Mouse (Mus musculus): ENCODE data around the gene Ggcx. TPM values are rescaled to one million over a fixed set of nuclear protein-coding genes. Genes with fewer than 3 reads are reported as not detected.

Ggcx gene
- polyA plus RNA-seq, 1 experiment from 2014 or later: 9.4 TPM

- no peaks in the 10 kb centered on the region for H3K9me3 ChIP-seq (ENCODE audit: control insufficient read depth, low read length)
- peaks cover 16% of the 10 kb centered on the region for H3K36me3 ChIP-seq (ENCODE audit: control insufficient read depth, insufficient read depth, low read length)
- no peak for DNase-seq (ENCODE audit: low spot score, missing footprints)
- no peaks in the 10 kb centered on the region for H3K4me1 ChIP-seq (ENCODE audit: control insufficient read depth, insufficient read depth, low read length)
- no peak overlapping the region for H3K4me3 ChIP-seq (ENCODE audit: low read depth, low read length)
- no peak overlapping the region for H3K27ac ChIP-seq (ENCODE audit: low read depth, low read length)
- no peak overlapping the region for H3K9ac ChIP-seq (ENCODE audit: low read length)
- peak; percentile 45; the same call in 1 of the 2 replicates for ATAC-seq (ENCODE audit: low FRiP score)
- 38% methylated on average over 5 of the region's 5 CpGs for WGBS
- H3K27me3 ChIP-seq (ENCODE audit: control insufficient read depth, insufficient read depth, low read length): no peaks in the 10 kb centered on the region
- H3K4me2 ChIP-seq: no peak overlapping the region
Observed at GRCm38 (mm10) chr6:72430989-72431921, 17.1 kb downstream of the Ggcx start.

- Histone ChIP-seq H3K4me2 (no peak overlapping the region), H3K4me1 (ENCODE audit: control insufficient read depth, insufficient read depth, low read length) (peaks cover 4% of the 10 kb centered on the region; the same call in 1 of the 2 replicates), H3K36me3 (ENCODE audit: control insufficient read depth, insufficient read depth, low read length) (peaks cover 24% of the 10 kb centered on the region), H3K9me3 (ENCODE audit: control insufficient read depth, low read length) (no peaks in the 10 kb centered on the region), H3K27me3 (ENCODE audit: control insufficient read depth, insufficient read depth, low read length) (no peaks in the 10 kb centered on the region), H3K4me3 (ENCODE audit: low read depth, low read length) (no peak overlapping the region), H3K9ac (ENCODE audit: low read length) (no peak overlapping the region), H3K27ac (ENCODE audit: low read depth, low read length) (no peak overlapping the region)
- DNase-seq (ENCODE audit: low spot score, missing footprints) (no peak), ATAC-seq (ENCODE audit: low FRiP score) (no peak)
- WGBS: 87% methylated on average over 2 of the region's 2 CpGs
Observed at GRCm38 (mm10) chr6:72432153-72432552, 18.0 kb downstream of the Ggcx start.

DNA sequence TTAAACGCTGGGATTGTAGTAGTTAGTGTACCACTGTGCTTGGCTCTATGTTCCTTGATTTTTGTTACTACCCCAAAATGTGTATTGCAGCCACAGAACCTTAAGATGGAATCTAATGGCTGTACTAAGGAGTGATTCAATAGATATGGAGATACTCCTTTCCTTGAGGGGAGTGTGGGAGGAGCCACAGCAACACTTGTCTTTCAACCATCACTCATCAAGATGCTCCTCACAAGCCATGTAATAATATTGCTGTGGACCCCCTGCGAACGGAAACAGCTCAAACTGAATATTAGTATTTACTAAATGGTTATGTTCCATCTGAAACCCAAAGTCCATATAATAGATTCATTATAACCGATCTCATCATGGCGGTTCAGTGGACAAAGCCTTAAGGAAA is 24.1 kb downstream of the Ggcx start:
- Histone ChIP-seq H3K27me3 (ENCODE audit: control insufficient read depth, insufficient read depth, low read length) (no peaks in the 10 kb centered on the region), H3K9ac (ENCODE audit: low read length) (peak overlapping the region; percentile 99), H3K9me3 (ENCODE audit: control insufficient read depth, low read length) (no peaks in the 10 kb centered on the region), H3K36me3 (ENCODE audit: control insufficient read depth, insufficient read depth, low read length) (peaks cover 18% of the 10 kb centered on the region), H3K4me1 (ENCODE audit: control insufficient read depth, insufficient read depth, low read length) (peaks cover 21% of the 10 kb centered on the region; the same call in 1 of the 2 replicates), H3K4me2 (peak overlapping the region; percentile 80), H3K4me3 (ENCODE audit: low read depth, low read length) (peak overlapping the region; percentile 96), H3K27ac (ENCODE audit: low read depth, low read length) (no peak overlapping the region)
- WGBS: 4% methylated on average over 5 of the region's 5 CpGs
- DNase-seq (ENCODE audit: low spot score, missing footprints) (peak; percentile 89), ATAC-seq (ENCODE audit: low FRiP score) (no peak)

- DNase-seq (ENCODE audit: low spot score, missing footprints) (no peak), ATAC-seq (ENCODE audit: low FRiP score) (peak; percentile 60)
- Histone ChIP-seq H3K27ac (ENCODE audit: low read depth, low read length) (peak overlapping the region; percentile 95), H3K4me1 (ENCODE audit: control insufficient read depth, insufficient read depth, low read length) (peaks cover 21% of the 10 kb centered on the region; the same call in 1 of the 2 replicates), H3K9ac (ENCODE audit: low read length) (peak overlapping the region; percentile 99), H3K36me3 (ENCODE audit: control insufficient read depth, insufficient read depth, low read length) (peaks cover 18% of the 10 kb centered on the region), H3K27me3 (ENCODE audit: control insufficient read depth, insufficient read depth, low read length) (no peaks in the 10 kb centered on the region), H3K9me3 (ENCODE audit: control insufficient read depth, low read length) (no peaks in the 10 kb centered on the region), H3K4me3 (ENCODE audit: low read depth, low read length) (peak overlapping the region; percentile 96), H3K4me2 (peak overlapping the region; percentile 80)
- under 1% methylated on average over 56 of the region's 57 CpGs for WGBS
Observed at GRCm38 (mm10) chr6:72438862-72439354, 24.8 kb downstream of the Ggcx start.

DNA sequence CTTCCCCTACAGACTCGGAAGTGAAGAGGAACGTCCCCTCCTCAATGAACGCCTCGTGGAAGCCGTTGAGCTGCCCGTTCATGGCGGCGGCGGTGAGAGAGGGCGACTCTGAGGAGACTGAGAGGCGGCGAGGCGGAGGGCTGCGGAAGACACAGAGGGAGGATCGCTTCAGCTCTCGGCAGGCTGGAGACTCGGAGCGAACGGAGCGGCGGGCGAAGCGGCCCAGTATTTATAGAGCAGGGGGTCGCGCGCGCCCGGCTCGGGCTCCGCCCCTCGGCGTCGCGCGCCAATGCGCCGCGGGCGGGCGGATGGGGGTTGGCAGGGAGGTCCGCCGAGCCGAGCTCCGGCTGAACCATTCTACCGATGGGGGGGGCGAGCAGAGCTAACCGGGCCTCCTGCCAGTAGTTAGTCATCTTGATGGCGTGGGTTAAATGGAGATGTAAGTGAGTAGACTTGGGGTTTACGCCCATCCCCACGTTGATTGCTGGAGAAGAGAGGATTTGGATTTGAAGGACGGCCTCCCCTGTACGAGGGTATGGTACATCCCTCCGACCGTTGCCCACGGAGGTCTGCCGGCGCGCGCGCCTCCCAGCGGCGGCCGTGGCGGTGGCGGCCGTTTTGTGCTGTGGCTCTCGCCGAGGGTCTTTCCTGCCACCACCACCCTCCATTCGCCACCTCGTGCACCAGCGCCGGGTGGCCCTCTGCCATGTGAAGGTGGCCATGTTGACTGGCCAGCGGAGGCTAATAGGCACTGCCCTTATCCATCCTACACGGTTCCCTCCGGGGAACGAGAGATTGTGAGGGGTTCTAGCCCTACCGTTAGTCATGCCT is 25.5 kb downstream of the Ggcx start, which contains the start of gene Mat2a:
Mat2a (minus strand) TSS at position 204 of the 831 bp plus-strand sequence.
- Histone ChIP-seq H3K4me3 (ENCODE audit: low read depth, low read length) (peak within 1 kb of the TSS; percentile 96), H3K4me1 (ENCODE audit: control insufficient read depth, insufficient read depth, low read length) (peaks cover 21% of the 10 kb centered on the region; the same call in 1 of the 2 replicates), H3K27me3 (ENCODE audit: control insufficient read depth, insufficient read depth, low read length) (no peaks in the 10 kb centered on the region), H3K36me3 (ENCODE audit: control insufficient read depth, insufficient read depth, low read length) (peaks cover 18% of the 10 kb centered on the region), H3K9ac (ENCODE audit: low read length) (peak within 1 kb of the TSS; percentile 99), H3K4me2 (peak within 1 kb of the TSS; percentile 80), H3K9me3 (ENCODE audit: control insufficient read depth, low read length) (no peaks in the 10 kb centered on the region), H3K27ac (ENCODE audit: low read depth, low read length) (peak within 1 kb of the TSS; percentile 95)
- under 1% methylated on average over 75 of the region's 77 CpGs for WGBS
- ATAC-seq (ENCODE audit: low FRiP score) (peak; percentile 89), DNase-seq (ENCODE audit: low spot score, missing footprints) (peak; percentile 99)

DNA sequence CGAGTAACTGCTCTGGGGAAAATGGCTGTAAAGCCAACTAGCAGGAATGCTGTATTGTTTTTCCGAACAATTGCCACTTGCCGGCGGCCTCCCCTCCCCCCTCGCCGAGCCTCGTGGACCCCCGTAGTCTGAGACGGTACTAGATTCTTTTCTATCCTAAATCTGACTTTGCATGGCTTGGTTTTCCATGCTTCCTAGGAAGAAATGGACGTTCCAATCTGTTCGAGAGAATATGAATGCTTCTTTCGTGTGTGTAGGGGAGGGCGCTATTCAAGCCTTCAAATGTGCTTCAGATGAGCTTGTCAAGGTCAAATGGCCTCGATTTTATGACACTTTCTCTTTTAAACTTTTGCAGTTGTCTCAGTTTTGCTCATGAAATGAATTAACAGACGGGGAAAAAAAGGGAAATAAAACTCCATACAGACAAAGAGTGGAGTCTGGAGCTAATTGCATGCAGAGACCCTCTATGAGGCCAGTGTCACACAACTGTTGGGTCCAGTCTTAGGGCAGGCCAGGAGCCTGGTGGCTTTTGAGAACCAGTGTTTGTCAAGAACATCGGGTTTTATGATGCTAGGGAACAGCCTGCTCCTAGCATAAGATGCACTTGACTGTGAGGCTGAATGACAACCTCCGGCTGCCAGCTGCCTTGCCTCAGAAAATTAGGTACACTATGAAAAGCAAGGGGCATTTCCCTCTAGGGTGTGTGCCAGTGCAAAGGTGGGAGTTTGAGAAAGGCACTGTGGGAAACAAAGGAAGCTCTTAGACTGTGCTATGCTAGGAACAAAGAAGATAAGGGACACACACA is 26.3 kb downstream of the Ggcx start:
- Histone ChIP-seq H3K4me2 (peak overlapping the region; percentile 80), H3K27me3 (ENCODE audit: control insufficient read depth, insufficient read depth, low read length) (no peaks in the 10 kb centered on the region), H3K36me3 (ENCODE audit: control insufficient read depth, insufficient read depth, low read length) (peaks cover 14% of the 10 kb centered on the region), H3K4me1 (ENCODE audit: control insufficient read depth, insufficient read depth, low read length) (peaks cover 21% of the 10 kb centered on the region; the same call in 1 of the 2 replicates), H3K4me3 (ENCODE audit: low read depth, low read length) (peak overlapping the region; percentile 96), H3K9ac (ENCODE audit: low read length) (peak overlapping the region; percentile 99), H3K27ac (ENCODE audit: low read depth, low read length) (peak overlapping the region; percentile 95), H3K9me3 (ENCODE audit: control insufficient read depth, low read length) (no peaks in the 10 kb centered on the region)
- ATAC-seq (ENCODE audit: low FRiP score): no peak; the same call in 1 of the 2 replicates
- peak; percentile 95 for DNase-seq (ENCODE audit: low spot score, missing footprints)
- WGBS: 13% methylated on average over 17 of the region's 17 CpGs

DNA sequence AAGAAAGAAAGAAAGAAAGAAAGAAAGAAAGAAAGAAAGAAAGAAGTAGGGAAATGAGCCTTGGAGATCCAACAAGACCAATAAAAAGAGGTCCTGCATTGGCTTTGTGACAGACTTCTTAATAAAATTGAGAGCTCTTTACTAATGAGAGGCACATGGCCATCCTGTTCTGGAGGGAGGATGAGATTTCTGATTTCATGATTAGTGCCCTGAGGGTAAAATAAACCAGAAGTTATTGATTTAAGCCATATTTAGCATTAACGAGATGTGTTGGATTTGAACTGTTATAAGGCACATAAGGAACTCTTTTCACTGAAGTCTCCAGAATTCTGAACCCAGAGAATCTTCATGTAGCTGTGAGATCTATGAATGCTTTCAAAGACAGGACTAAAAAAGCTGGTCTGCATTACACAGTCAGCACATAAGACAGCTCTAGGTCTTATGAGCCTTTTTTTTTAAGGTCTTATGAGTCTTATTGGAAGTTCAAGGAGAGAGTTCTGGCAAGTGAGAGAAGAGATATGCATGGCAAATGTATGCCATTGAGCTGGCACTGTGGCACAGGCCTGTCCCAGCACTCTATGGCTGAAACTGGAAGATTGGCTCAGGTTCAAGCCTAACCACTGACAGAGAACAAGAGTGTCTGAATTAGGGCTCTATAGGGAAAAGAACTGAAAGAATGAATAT is 29.0 kb downstream of the Ggcx start:
- H3K36me3 ChIP-seq (ENCODE audit: control insufficient read depth, insufficient read depth, low read length): no peaks in the 10 kb centered on the region
- no peak overlapping the region for H3K27ac ChIP-seq (ENCODE audit: low read depth, low read length)
- no peaks in the 10 kb centered on the region for H3K27me3 ChIP-seq (ENCODE audit: control insufficient read depth, insufficient read depth, low read length)
- H3K4me1 ChIP-seq (ENCODE audit: control insufficient read depth, insufficient read depth, low read length): peaks cover 11% of the 10 kb centered on the region; the same call in 1 of the 2 replicates
- DNase-seq (ENCODE audit: low spot score, missing footprints) (peak; percentile 53), ATAC-seq (ENCODE audit: low FRiP score) (no peak)
- H3K4me2 ChIP-seq: no peak overlapping the region
- no peak overlapping the region for H3K9ac ChIP-seq (ENCODE audit: low read length)
- 80% methylated on average over 1 of the region's 1 CpGs for WGBS
- H3K9me3 ChIP-seq (ENCODE audit: control insufficient read depth, low read length): no peaks in the 10 kb centered on the region
- no peak overlapping the region for H3K4me3 ChIP-seq (ENCODE audit: low read depth, low read length)

DNA sequence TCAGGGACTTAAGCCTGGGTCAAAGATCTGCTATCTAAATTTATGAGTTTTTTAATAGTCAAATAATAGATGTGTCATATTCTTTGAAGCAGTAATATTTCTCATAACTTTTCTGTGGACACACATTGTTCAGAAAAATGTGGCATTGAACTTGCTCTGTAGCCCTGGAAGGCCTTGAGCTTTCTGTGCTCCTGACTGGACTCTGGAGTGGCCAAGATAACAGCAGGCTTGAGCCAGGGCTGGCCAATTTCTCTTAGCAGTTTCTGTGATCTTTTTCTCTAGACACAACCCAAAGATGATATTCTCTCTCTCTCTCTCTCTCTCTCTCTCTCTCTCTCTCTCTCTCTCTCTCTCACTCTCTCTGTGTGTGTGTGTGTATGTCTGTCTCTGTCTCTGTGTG is 30.9 kb downstream of the Ggcx start:
- no peak overlapping the region for H3K4me3 ChIP-seq (ENCODE audit: low read depth, low read length)
- H3K4me2 ChIP-seq: no peak overlapping the region
- no peaks in the 10 kb centered on the region for H3K9me3 ChIP-seq (ENCODE audit: control insufficient read depth, low read length)
- no peaks in the 10 kb centered on the region for H3K36me3 ChIP-seq (ENCODE audit: control insufficient read depth, insufficient read depth, low read length)
- no peak overlapping the region for H3K27ac ChIP-seq (ENCODE audit: low read depth, low read length)
- H3K4me1 ChIP-seq (ENCODE audit: control insufficient read depth, insufficient read depth, low read length): peaks cover 9% of the 10 kb centered on the region; the same call in 1 of the 2 replicates
- peak; percentile 37 for DNase-seq (ENCODE audit: low spot score, missing footprints)
- H3K27me3 ChIP-seq (ENCODE audit: control insufficient read depth, insufficient read depth, low read length): no peaks in the 10 kb centered on the region
- no peak overlapping the region for H3K9ac ChIP-seq (ENCODE audit: low read length)
- no peak for ATAC-seq (ENCODE audit: low FRiP score)

All from midbrain, embryonic 11.5 days (tissue).